Mouse (Mus musculus): ENCODE data around the gene Bcl3. TPM values are rescaled to one million over a fixed set of nuclear protein-coding genes. Genes with fewer than 3 reads are reported as not detected.
A peak's percentile ranks its signal among the peaks of the same experiment; 100 is the strongest.

Gene Bcl3
- polyA plus RNA-seq, 1 experiment from 2014 or later = 4.3 TPM

- DNase-seq (ENCODE audit: low spot score) (no peak), ATAC-seq (ENCODE audit: low read depth) (no peak)
- WGBS = 83% methylated on average over 21 of the region's 21 CpGs
- H3K4me2 ChIP-seq (ENCODE audit: low read depth, low read length) = no peak overlapping the region
- H3K9ac ChIP-seq (ENCODE audit: low read depth, low read length) = no peak overlapping the region
- no peaks in the 10 kb centered on the region for H3K4me1 ChIP-seq (ENCODE audit: control insufficient read depth, insufficient read depth, low read length)
- H3K4me3 ChIP-seq (ENCODE audit: low read depth, low read length) = no peak overlapping the region
- no peaks in the 10 kb centered on the region for H3K36me3 ChIP-seq (ENCODE audit: control insufficient read depth, insufficient read depth, low read length)
- peaks cover 12% of the 10 kb centered on the region for H3K27me3 ChIP-seq (replicated peaks; ENCODE audit: control insufficient read depth, insufficient read depth, low read length)
- H3K9me3 ChIP-seq (ENCODE audit: control insufficient read depth, low read length) = no peaks in the 10 kb centered on the region
- no peak overlapping the region for H3K27ac ChIP-seq (replicated peaks; ENCODE audit: low read depth, low read length)
Measured at GRCm38 (mm10) chr7:19841686-19842413, 19.3 kb upstream of the Bcl3 start.

GRCm38 (mm10) chr7:19840936-19841335 is 18.4 kb upstream of the Bcl3 start:
- no peak overlapping the region for H3K4me3 ChIP-seq (ENCODE audit: low read depth, low read length)
- H3K36me3 ChIP-seq (ENCODE audit: control insufficient read depth, insufficient read depth, low read length) = no peaks in the 10 kb centered on the region
- DNase-seq (ENCODE audit: low spot score) (no peak), ATAC-seq (ENCODE audit: low read depth) (no peak)
- no peaks in the 10 kb centered on the region for H3K9me3 ChIP-seq (ENCODE audit: control insufficient read depth, low read length)
- no peak overlapping the region for H3K4me2 ChIP-seq (ENCODE audit: low read depth, low read length)
- H3K27me3 ChIP-seq (replicated peaks; ENCODE audit: control insufficient read depth, insufficient read depth, low read length) = peaks cover 12% of the 10 kb centered on the region
- WGBS = 80% methylated on average over 3 of the region's 3 CpGs
- H3K9ac ChIP-seq (ENCODE audit: low read depth, low read length) = no peak overlapping the region
- no peaks in the 10 kb centered on the region for H3K4me1 ChIP-seq (ENCODE audit: control insufficient read depth, insufficient read depth, low read length)
- H3K27ac ChIP-seq (replicated peaks; ENCODE audit: low read depth, low read length) = no peak overlapping the region

- Histone ChIP-seq H3K4me2 (ENCODE audit: low read depth, low read length) (no peak overlapping the region), H3K36me3 (ENCODE audit: control insufficient read depth, insufficient read depth, low read length) (no peaks in the 10 kb centered on the region), H3K9me3 (ENCODE audit: control insufficient read depth, low read length) (no peaks in the 10 kb centered on the region), H3K27ac (replicated peaks; ENCODE audit: low read depth, low read length) (no peak overlapping the region), H3K4me1 (ENCODE audit: control insufficient read depth, insufficient read depth, low read length) (no peaks in the 10 kb centered on the region), H3K9ac (ENCODE audit: low read depth, low read length) (no peak overlapping the region), H3K27me3 (replicated peaks; ENCODE audit: control insufficient read depth, insufficient read depth, low read length) (peaks cover 12% of the 10 kb centered on the region), H3K4me3 (ENCODE audit: low read depth, low read length) (no peak overlapping the region)
- DNase-seq (ENCODE audit: low spot score) (no peak), ATAC-seq (ENCODE audit: low read depth) (no peak)
- 72% methylated on average over 4 of the region's 4 CpGs for WGBS
Measured at GRCm38 (mm10) chr7:19840371-19840770, 17.8 kb upstream of the Bcl3 start.

GRCm38 (mm10) chr7:19836843-19837242 is 14.3 kb upstream of the Bcl3 start:
- H3K9ac ChIP-seq (ENCODE audit: low read depth, low read length) = no peak overlapping the region
- H3K4me1 ChIP-seq (ENCODE audit: control insufficient read depth, insufficient read depth, low read length) = no peaks in the 10 kb centered on the region
- H3K36me3 ChIP-seq (ENCODE audit: control insufficient read depth, insufficient read depth, low read length) = no peaks in the 10 kb centered on the region
- ATAC-seq (ENCODE audit: low read depth) (no peak), DNase-seq (ENCODE audit: low spot score) (no peak)
- H3K27me3 ChIP-seq (replicated peaks; ENCODE audit: control insufficient read depth, insufficient read depth, low read length) = no peaks in the 10 kb centered on the region
- H3K4me2 ChIP-seq (ENCODE audit: low read depth, low read length) = no peak overlapping the region
- 60% methylated on average over 3 of the region's 3 CpGs for WGBS
- H3K9me3 ChIP-seq (ENCODE audit: control insufficient read depth, low read length) = no peaks in the 10 kb centered on the region
- H3K27ac ChIP-seq (replicated peaks; ENCODE audit: low read depth, low read length) = no peak overlapping the region
- H3K4me3 ChIP-seq (ENCODE audit: low read depth, low read length) = no peak overlapping the region

GRCm38 (mm10) chr7:19834055-19834454 is 11.5 kb upstream of the Bcl3 start:
- H3K4me1 ChIP-seq (ENCODE audit: control insufficient read depth, insufficient read depth, low read length) = peaks cover 4% of the 10 kb centered on the region; the same call in 1 of the 2 replicates
- H3K4me2 ChIP-seq (ENCODE audit: low read depth, low read length) = no peak overlapping the region
- ATAC-seq (ENCODE audit: low read depth) = no peak
- H3K27me3 ChIP-seq (replicated peaks; ENCODE audit: control insufficient read depth, insufficient read depth, low read length) = no peaks in the 10 kb centered on the region
- H3K9ac ChIP-seq (ENCODE audit: low read depth, low read length) = no peak overlapping the region
- H3K36me3 ChIP-seq (ENCODE audit: control insufficient read depth, insufficient read depth, low read length) = no peaks in the 10 kb centered on the region
- H3K9me3 ChIP-seq (ENCODE audit: control insufficient read depth, low read length) = no peaks in the 10 kb centered on the region
- H3K27ac ChIP-seq (replicated peaks; ENCODE audit: low read depth, low read length) = no peak overlapping the region
- H3K4me3 ChIP-seq (ENCODE audit: low read depth, low read length) = no peak overlapping the region
- WGBS = 60% methylated on average over 3 of the region's 3 CpGs
- no peak for DNase-seq (ENCODE audit: low spot score)

- 0 out of 2 replicates have a peak, but pooled peaks have one; percentile 50 for ATAC-seq (ENCODE audit: low read depth)
- 45% methylated on average over 9 of the region's 9 CpGs for WGBS
Measured at GRCm38 (mm10) chr7:19831837-19832236, 9.3 kb upstream of the Bcl3 start.

GRCm38 (mm10) chr7:19830682-19831156 is 8.1 kb upstream of the Bcl3 start:
- H3K27me3 ChIP-seq (replicated peaks; ENCODE audit: control insufficient read depth, insufficient read depth, low read length) = no peaks in the 10 kb centered on the region
- H3K4me2 ChIP-seq (ENCODE audit: low read depth, low read length) = peak overlapping the region; percentile 30
- no peaks in the 10 kb centered on the region for H3K36me3 ChIP-seq (ENCODE audit: control insufficient read depth, insufficient read depth, low read length)
- peaks cover 4% of the 10 kb centered on the region; the same call in 1 of the 2 replicates for H3K4me1 ChIP-seq (ENCODE audit: control insufficient read depth, insufficient read depth, low read length)
- H3K9ac ChIP-seq (ENCODE audit: low read depth, low read length) = no peak overlapping the region
- no peak overlapping the region for H3K27ac ChIP-seq (replicated peaks; ENCODE audit: low read depth, low read length)
- no peaks in the 10 kb centered on the region for H3K9me3 ChIP-seq (ENCODE audit: control insufficient read depth, low read length)
- peak; percentile 70 for ATAC-seq (ENCODE audit: low read depth)
- DNase-seq (ENCODE audit: low spot score) = peak; percentile 78
- 30% methylated on average over 12 of the region's 13 CpGs for WGBS
- no peak overlapping the region for H3K4me3 ChIP-seq (ENCODE audit: low read depth, low read length)

More at GRCm38 (mm10) chr7:19831837-19832236, 9.3 kb upstream of the Bcl3 start:
- H3K4me1 ChIP-seq (ENCODE audit: control insufficient read depth, insufficient read depth, low read length) = peaks cover 4% of the 10 kb centered on the region; the same call in 1 of the 2 replicates
- DNase-seq (ENCODE audit: low spot score) = no peak
- no peak overlapping the region for H3K27ac ChIP-seq (replicated peaks; ENCODE audit: low read depth, low read length)
- H3K9ac ChIP-seq (ENCODE audit: low read depth, low read length) = no peak overlapping the region
- H3K36me3 ChIP-seq (ENCODE audit: control insufficient read depth, insufficient read depth, low read length) = no peaks in the 10 kb centered on the region
- no peaks in the 10 kb centered on the region for H3K27me3 ChIP-seq (replicated peaks; ENCODE audit: control insufficient read depth, insufficient read depth, low read length)
- no peaks in the 10 kb centered on the region for H3K9me3 ChIP-seq (ENCODE audit: control insufficient read depth, low read length)
- H3K4me3 ChIP-seq (ENCODE audit: low read depth, low read length) = no peak overlapping the region
- no peak overlapping the region for H3K4me2 ChIP-seq (ENCODE audit: low read depth, low read length)

GRCm38 (mm10) chr7:19829694-19830093 is 7.1 kb upstream of the Bcl3 start:
- WGBS = 79% methylated on average over 3 of the region's 3 CpGs
- no peak for ATAC-seq (ENCODE audit: low read depth)

GRCm38 (mm10) chr7:19826756-19827155 is 4.2 kb upstream of the Bcl3 start:
- Histone ChIP-seq H3K4me2 (ENCODE audit: low read depth, low read length) (no peak overlapping the region), H3K27ac (replicated peaks; ENCODE audit: low read depth, low read length) (no peak overlapping the region), H3K36me3 (ENCODE audit: control insufficient read depth, insufficient read depth, low read length) (no peaks in the 10 kb centered on the region), H3K9me3 (ENCODE audit: control insufficient read depth, low read length) (no peaks in the 10 kb centered on the region), H3K4me1 (ENCODE audit: control insufficient read depth, insufficient read depth, low read length) (peaks cover 27% of the 10 kb centered on the region), H3K9ac (ENCODE audit: low read depth, low read length) (no peak overlapping the region), H3K27me3 (replicated peaks; ENCODE audit: control insufficient read depth, insufficient read depth, low read length) (peaks cover 6% of the 10 kb centered on the region), H3K4me3 (ENCODE audit: low read depth, low read length) (no peak overlapping the region)
- no peak for ATAC-seq (ENCODE audit: low read depth)
- 31% methylated on average over 4 of the region's 6 CpGs for WGBS
- peak; percentile 45 for DNase-seq (ENCODE audit: low spot score)

More at GRCm38 (mm10) chr7:19829694-19830093, 7.1 kb upstream of the Bcl3 start:
- DNase-seq (ENCODE audit: low spot score) = no peak
- H3K9me3 ChIP-seq (ENCODE audit: control insufficient read depth, low read length) = no peaks in the 10 kb centered on the region
- H3K27me3 ChIP-seq (replicated peaks; ENCODE audit: control insufficient read depth, insufficient read depth, low read length) = no peaks in the 10 kb centered on the region
- H3K4me3 ChIP-seq (ENCODE audit: low read depth, low read length) = no peak overlapping the region
- H3K36me3 ChIP-seq (ENCODE audit: control insufficient read depth, insufficient read depth, low read length) = no peaks in the 10 kb centered on the region
- no peak overlapping the region for H3K4me2 ChIP-seq (ENCODE audit: low read depth, low read length)
- H3K9ac ChIP-seq (ENCODE audit: low read depth, low read length) = no peak overlapping the region
- H3K27ac ChIP-seq (replicated peaks; ENCODE audit: low read depth, low read length) = no peak overlapping the region
- peaks cover 6% of the 10 kb centered on the region for H3K4me1 ChIP-seq (ENCODE audit: control insufficient read depth, insufficient read depth, low read length)
